Mouse (Mus musculus): Measurements from ENCODE around the gene Tnrc6b.
"Not testable (repeated sequence)": the region's sequence is repeated elsewhere in the genome, so short reads cannot be mapped to it uniquely, and the experiment has no call there.

Tnrc6b gene

GRCm38 (mm10) chr15:80798367-80799073 is 87.4 kb downstream of the Tnrc6b start:
- peak; percentile 94 to 96 for DNase-seq

GRCm38 (mm10) chr15:80799074-80799633 is 88.0 kb downstream of the Tnrc6b start:
- DNase-seq: peak; percentile 22 to 36

- DNase-seq: peak in 1 of 2 experiments; percentile 20
These were observed 88.6 kb downstream of the Tnrc6b start for GRCm38 (mm10) chr15:80799634-80800137.

- no peak for DNase-seq
These were observed 89.1 kb downstream of the Tnrc6b start for GRCm38 (mm10) chr15:80800201-80800600.

GRCm38 (mm10) chr15:80800765-80801164 is 89.7 kb downstream of the Tnrc6b start:
- DNase-seq: no peak

GRCm38 (mm10) chr15:80801597-80801996 is 90.5 kb downstream of the Tnrc6b start:
- DNase-seq: no peak

GRCm38 (mm10) chr15:80807162-80807561 is 96.0 kb downstream of the Tnrc6b start:
- peak; percentile 19 to 23 for DNase-seq

GRCm38 (mm10) chr15:80810226-80810625 is 99.1 kb downstream of the Tnrc6b start:
- no peak for DNase-seq

GRCm38 (mm10) chr15:80812840-80813239 is 101.7 kb downstream of the Tnrc6b start:
- DNase-seq: no peak

GRCm38 (mm10) chr15:80814792-80815191 is 103.7 kb downstream of the Tnrc6b start:
- DNase-seq: no peak

- DNase-seq: no peak
These were observed 111.2 kb downstream of the Tnrc6b start for GRCm38 (mm10) chr15:80822276-80822675.

- no peak for DNase-seq
These were observed 120.1 kb downstream of the Tnrc6b start for GRCm38 (mm10) chr15:80831170-80831569.

GRCm38 (mm10) chr15:80832808-80833207 is 121.7 kb downstream of the Tnrc6b start:
- DNase-seq: no peak

GRCm38 (mm10) chr15:80836246-80836645 is 125.1 kb downstream of the Tnrc6b start:
- DNase-seq: no peak

GRCm38 (mm10) chr15:80838836-80839235 is 127.7 kb downstream of the Tnrc6b start:
- DNase-seq: peak in 1 of 2 experiments; percentile 28

- DNase-seq: peak in 1 of 2 experiments; percentile 21
These were observed 128.7 kb downstream of the Tnrc6b start for GRCm38 (mm10) chr15:80839653-80840420.

GRCm38 (mm10) chr15:80844262-80844661 is 133.1 kb downstream of the Tnrc6b start:
- DNase-seq: no peak

- DNase-seq: no peak
These were observed 133.8 kb downstream of the Tnrc6b start for GRCm38 (mm10) chr15:80844926-80845325.

- no peak for DNase-seq
These were observed 138.9 kb downstream of the Tnrc6b start for GRCm38 (mm10) chr15:80850004-80850403.

GRCm38 (mm10) chr15:80850682-80851475 is 139.8 kb downstream of the Tnrc6b start:
- no peak for DNase-seq

- no peak for DNase-seq
These were observed 141.0 kb downstream of the Tnrc6b start for GRCm38 (mm10) chr15:80852122-80852521.

- DNase-seq: not testable (repeated sequence)
These were observed 141.4 kb downstream of the Tnrc6b start for GRCm38 (mm10) chr15:80852527-80852926.

GRCm38 (mm10) chr15:80859366-80859765 is 148.3 kb downstream of the Tnrc6b start:
- DNase-seq: no peak
